Mouse (Mus musculus): ENCODE measurements around the gene Mgat4d. TPM values are rescaled to one million over a fixed set of nuclear protein-coding genes. Genes with fewer than 3 reads are reported as not detected.
A peak's percentile ranks its signal among the peaks of the same experiment; 100 is the strongest.
"Not testable (repeated sequence)": the region's sequence is repeated elsewhere in the genome, so short reads cannot be mapped to it uniquely, and the experiment has no call there.

Gene Mgat4d
- 0.31 and 0.32 TPM in 2 replicates for total RNA-seq (2012; rRNA removed)

DNA sequence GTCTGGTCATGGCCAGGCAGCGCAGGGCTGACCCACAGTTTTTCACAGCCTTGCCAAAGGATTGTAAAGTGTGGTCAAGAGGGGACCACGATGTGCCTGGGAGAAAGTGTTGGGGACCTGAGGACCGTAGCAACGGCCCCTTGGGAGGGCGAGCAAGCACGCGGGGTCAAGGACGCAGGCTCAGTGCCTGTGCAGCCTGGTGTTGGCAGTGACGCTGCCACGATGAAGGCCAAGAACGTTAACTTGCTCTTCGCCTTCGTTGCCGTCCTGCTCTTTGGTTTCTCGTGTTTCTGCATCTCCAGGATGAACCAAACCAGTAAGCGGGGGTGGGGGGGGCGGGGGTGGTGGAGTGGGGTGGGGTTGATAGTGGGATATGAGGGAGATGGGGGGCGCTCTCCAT is at the start of gene Mgat4d:
Mgat4d (plus strand) TSS at position 209 of the 400 bp plus-strand sequence.
- no peak within 1 kb of the TSS for H3K4me3 ChIP-seq (ENCODE audit: insufficient read depth in 1 of 2, low read depth in 1 of 2, low read length in 2 of 2, poor library complexity in 1 of 2, severe bottlenecking in 1 of 2)
- in situ Hi-C loops (cut with MboI; ENCODE audit: low sequenced_read_pairs in 2 of 2, unreplicated experiment in 2 of 2), result loop anchor here in 1 of 2 experiments (10.0 kb wide), 1 partner anchor 253 kb away; no protein-coding TSS in a partner anchor

DNA sequence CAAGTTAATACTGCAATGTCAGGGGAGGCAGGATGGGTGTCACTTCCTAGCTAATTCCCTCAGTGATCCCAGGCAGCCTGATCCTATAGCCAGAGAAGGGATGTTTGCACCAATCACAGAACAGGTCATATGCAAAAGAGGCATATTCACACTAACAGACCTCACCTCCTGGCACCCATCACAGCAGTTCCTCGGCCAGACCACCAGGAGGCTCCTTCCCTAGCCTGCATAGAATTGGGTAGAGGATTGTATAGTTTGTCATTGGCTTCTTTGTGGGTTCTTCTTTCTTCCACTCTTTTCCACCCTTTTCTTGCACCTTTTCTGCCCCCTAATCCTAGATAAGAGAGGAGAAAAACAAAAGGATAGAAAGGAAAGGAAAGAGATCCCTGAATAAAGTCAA is 48.1 kb upstream of the Mgat4d start:
- Histone ChIP-seq H3K4me3 (ENCODE audit: insufficient read depth in 1 of 2, low read depth in 1 of 2, low read length in 2 of 2, poor library complexity in 1 of 2, severe bottlenecking in 1 of 2) (no peak overlapping the region), H3K36me3 (ENCODE audit: control insufficient read depth, insufficient read depth, low read length, poor library complexity, severe bottlenecking) (no peaks in the 10 kb centered on the region), H3K9me3 (ENCODE audit: control insufficient read depth, insufficient read depth, low read depth, low read length) (no peaks in the 10 kb centered on the region), H3K27ac (ENCODE audit: insufficient read depth, low read depth, low read length, poor library complexity, severe bottlenecking) (no peak overlapping the region), H3K9ac (ENCODE audit: insufficient read depth, low read depth, low read length, poor library complexity, severe bottlenecking) (no peak overlapping the region), H3K4me1 (ENCODE audit: control insufficient read depth in 2 of 2, insufficient read depth in 2 of 2, low read length in 2 of 2, poor library complexity in 1 of 2) (peaks cover 0 to under 1% of the 10 kb centered on the region in 2 experiments; a peak in 1 of 4 replicates)
- 0 out of 2 replicates have a peak, but pooled peaks have one; percentile 23 for TF ChIP-seq ZC3H11A (IDR thresholded peaks at IDR 0.05; ENCODE audit: borderline replicate concordance, low read depth, low read length)
- TF ChIP-seq MAFK (IDR thresholded peaks at IDR 0.05; ENCODE audit: insufficient read depth, low read depth, low read length), result no peak
- DNase-seq (ENCODE audit: low read depth, low spot score), result no peak
- in situ Hi-C loops (cut with MboI; ENCODE audit: low sequenced_read_pairs in 2 of 2, unreplicated experiment in 2 of 2), result no loop called here

More for the DNA sequence above, at the start of gene Mgat4d:
- H3K27ac ChIP-seq (ENCODE audit: insufficient read depth, low read depth, low read length, poor library complexity, severe bottlenecking), result no peak within 1 kb of the TSS
- H3K9me3 ChIP-seq (ENCODE audit: control insufficient read depth, insufficient read depth, low read depth, low read length), result no peaks in the 10 kb centered on the region
- no peak within 1 kb of the TSS for H3K9ac ChIP-seq (ENCODE audit: insufficient read depth, low read depth, low read length, poor library complexity, severe bottlenecking)
- no peaks in the 10 kb centered on the region for H3K4me1 ChIP-seq (ENCODE audit: control insufficient read depth in 2 of 2, insufficient read depth in 2 of 2, low read length in 2 of 2, poor library complexity in 1 of 2)
- DNase-seq (ENCODE audit: low read depth, low spot score), result no peak
- TF ChIP-seq ZC3H11A (IDR thresholded peaks at IDR 0.05; ENCODE audit: borderline replicate concordance, low read depth, low read length) (no peak), CHD2 (IDR thresholded peaks at IDR 0.05; ENCODE audit: low read depth, low read length) (no peak), HCFC1 (IDR thresholded peaks at IDR 0.05; ENCODE audit: borderline replicate concordance, insufficient read depth, low read length) (no peak), MAFK (IDR thresholded peaks at IDR 0.05; ENCODE audit: insufficient read depth, low read depth, low read length) (no peak), ZNF384 (IDR thresholded peaks at IDR 0.05; ENCODE audit: low read depth, low read length) (no peak)
- H3K36me3 ChIP-seq (ENCODE audit: control insufficient read depth, insufficient read depth, low read length, poor library complexity, severe bottlenecking), result no peaks in the 10 kb centered on the region

DNA sequence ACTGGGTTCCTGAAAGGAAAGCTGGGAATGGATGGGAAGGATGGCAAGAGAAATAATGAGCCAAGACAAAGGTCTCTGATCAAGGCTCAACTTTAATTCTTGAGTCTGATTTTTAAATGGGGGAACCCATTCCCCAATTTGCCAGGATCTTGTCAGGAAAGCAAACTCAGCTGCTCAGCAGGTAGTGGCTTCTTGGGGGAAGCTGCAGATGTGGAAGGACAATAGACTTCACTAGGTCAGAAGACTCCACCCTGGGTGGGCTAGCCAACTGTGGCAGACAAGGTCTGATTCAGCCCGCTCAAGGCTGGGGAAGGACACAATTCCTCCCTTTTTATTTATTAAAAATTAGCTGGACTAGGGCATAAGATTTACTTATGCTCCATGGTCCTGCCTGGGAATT is 43.3 kb upstream of the Mgat4d start:
- H3K4me1 ChIP-seq (ENCODE audit: control insufficient read depth in 2 of 2, insufficient read depth in 2 of 2, low read length in 2 of 2, poor library complexity in 1 of 2), result peaks cover 6 to 10% of the 10 kb centered on the region in 2 experiments
- no peak for DNase-seq (ENCODE audit: low read depth, low spot score)
- no peak overlapping the region for H3K9ac ChIP-seq (ENCODE audit: insufficient read depth, low read depth, low read length, poor library complexity, severe bottlenecking)
- no peak overlapping the region for H3K4me3 ChIP-seq (ENCODE audit: insufficient read depth in 1 of 2, low read depth in 1 of 2, low read length in 2 of 2, poor library complexity in 1 of 2, severe bottlenecking in 1 of 2)
- no peaks in the 10 kb centered on the region for H3K36me3 ChIP-seq (ENCODE audit: control insufficient read depth, insufficient read depth, low read length, poor library complexity, severe bottlenecking)
- no peaks in the 10 kb centered on the region for H3K9me3 ChIP-seq (ENCODE audit: control insufficient read depth, insufficient read depth, low read depth, low read length)
- H3K27ac ChIP-seq (ENCODE audit: insufficient read depth, low read depth, low read length, poor library complexity, severe bottlenecking), result no peak overlapping the region; the same call in 1 of the 2 replicates
- in situ Hi-C loops (cut with MboI; ENCODE audit: low sequenced_read_pairs in 2 of 2, unreplicated experiment in 2 of 2), result no loop called here
- TF ChIP-seq ZNF384 (IDR thresholded peaks at IDR 0.05; ENCODE audit: low read depth, low read length) (no peak), ZC3H11A (IDR thresholded peaks at IDR 0.05; ENCODE audit: borderline replicate concordance, low read depth, low read length) (no peak), HCFC1 (IDR thresholded peaks at IDR 0.05; ENCODE audit: borderline replicate concordance, insufficient read depth, low read length) (no peak), MAFK (IDR thresholded peaks at IDR 0.05; ENCODE audit: insufficient read depth, low read depth, low read length) (no peak), CHD2 (IDR thresholded peaks at IDR 0.05; ENCODE audit: low read depth, low read length) (no peak)

DNA sequence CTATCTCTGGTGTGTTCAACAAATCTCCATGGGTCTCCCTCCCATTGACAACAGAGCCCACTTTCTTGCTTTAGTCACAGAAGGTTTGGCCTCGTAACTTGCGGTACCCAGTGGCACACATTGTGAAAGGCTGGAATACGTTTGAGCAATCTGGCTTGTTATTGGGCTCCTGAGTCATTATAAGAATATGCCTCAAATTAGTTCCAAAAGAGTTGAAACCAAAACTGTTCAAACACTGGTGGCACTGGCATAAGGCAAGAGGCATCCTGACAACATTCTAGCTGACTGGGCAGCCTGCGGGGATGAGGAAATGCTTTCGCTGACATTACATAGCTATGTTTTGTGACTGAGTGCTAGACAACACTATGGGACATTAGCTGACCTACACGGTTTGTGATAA is 38.4 kb upstream of the Mgat4d start:
- no peak overlapping the region for H3K9ac ChIP-seq (ENCODE audit: insufficient read depth, low read depth, low read length, poor library complexity, severe bottlenecking)
- H3K4me3 ChIP-seq (ENCODE audit: insufficient read depth in 1 of 2, low read depth in 1 of 2, low read length in 2 of 2, poor library complexity in 1 of 2, severe bottlenecking in 1 of 2), result no peak overlapping the region
- TF ChIP-seq ZNF384 (IDR thresholded peaks at IDR 0.05; ENCODE audit: low read depth, low read length), result no peak
- TF ChIP-seq ZC3H11A (IDR thresholded peaks at IDR 0.05; ENCODE audit: borderline replicate concordance, low read depth, low read length), result no peak
- no peak for TF ChIP-seq MAFK (IDR thresholded peaks at IDR 0.05; ENCODE audit: insufficient read depth, low read depth, low read length)
- no peak for TF ChIP-seq HCFC1 (IDR thresholded peaks at IDR 0.05; ENCODE audit: borderline replicate concordance, insufficient read depth, low read length)
- H3K27ac ChIP-seq (ENCODE audit: insufficient read depth, low read depth, low read length, poor library complexity, severe bottlenecking), result no peak overlapping the region
- no peak for DNase-seq (ENCODE audit: low read depth, low spot score)
- no peaks in the 10 kb centered on the region for H3K9me3 ChIP-seq (ENCODE audit: control insufficient read depth, insufficient read depth, low read depth, low read length)
- in situ Hi-C loops (cut with MboI; ENCODE audit: low sequenced_read_pairs in 2 of 2, unreplicated experiment in 2 of 2), result no loop called here
- H3K36me3 ChIP-seq (ENCODE audit: control insufficient read depth, insufficient read depth, low read length, poor library complexity, severe bottlenecking), result no peaks in the 10 kb centered on the region
- H3K4me1 ChIP-seq (ENCODE audit: control insufficient read depth in 2 of 2, insufficient read depth in 2 of 2, low read length in 2 of 2, poor library complexity in 1 of 2), result peaks cover 9 to 15% of the 10 kb centered on the region in 2 experiments

DNA sequence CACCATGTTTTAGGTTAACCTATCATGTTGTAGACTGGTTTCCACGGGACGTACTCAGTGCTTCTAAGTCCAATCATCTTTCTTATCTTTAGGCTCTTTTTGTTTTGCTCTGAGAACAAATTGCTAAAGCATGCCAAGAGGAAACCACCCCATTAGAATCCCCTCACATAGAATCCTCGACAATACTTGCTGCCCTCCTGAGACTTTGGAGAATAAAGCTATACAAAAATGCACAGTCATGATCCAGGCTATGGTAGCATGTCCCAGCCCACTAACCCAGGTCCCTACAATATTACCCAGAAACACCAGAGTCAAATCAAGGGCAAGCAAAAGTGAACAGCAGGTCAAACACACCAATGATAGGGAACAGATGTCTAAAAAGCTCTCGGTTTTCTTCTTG is 33.2 kb upstream of the Mgat4d start:
- H3K4me1 ChIP-seq (ENCODE audit: control insufficient read depth in 2 of 2, insufficient read depth in 2 of 2, low read length in 2 of 2, poor library complexity in 1 of 2); DNase-seq (ENCODE audit: low read depth, low spot score); H3K4me3 ChIP-seq (ENCODE audit: insufficient read depth in 1 of 2, low read depth in 1 of 2, low read length in 2 of 2, poor library complexity in 1 of 2, severe bottlenecking in 1 of 2); H3K9me3 ChIP-seq (ENCODE audit: control insufficient read depth, insufficient read depth, low read depth, low read length); in situ Hi-C loops (cut with MboI; ENCODE audit: low sequenced_read_pairs in 2 of 2, unreplicated experiment in 2 of 2); H3K27ac ChIP-seq (ENCODE audit: insufficient read depth, low read depth, low read length, poor library complexity, severe bottlenecking); H3K36me3 ChIP-seq (ENCODE audit: control insufficient read depth, insufficient read depth, low read length, poor library complexity, severe bottlenecking); H3K9ac ChIP-seq (ENCODE audit: insufficient read depth, low read depth, low read length, poor library complexity, severe bottlenecking): not testable (repeated sequence)
